Mouse (Mus musculus): ENCODE results near the gene Zfp277. TPM values are rescaled to one million over a fixed set of nuclear protein-coding genes. Genes with fewer than 3 reads are reported as not detected.

Gene Zfp277
- polyA plus RNA-seq, 1 experiment from 2014 or later, result 29.3 TPM

DNA sequence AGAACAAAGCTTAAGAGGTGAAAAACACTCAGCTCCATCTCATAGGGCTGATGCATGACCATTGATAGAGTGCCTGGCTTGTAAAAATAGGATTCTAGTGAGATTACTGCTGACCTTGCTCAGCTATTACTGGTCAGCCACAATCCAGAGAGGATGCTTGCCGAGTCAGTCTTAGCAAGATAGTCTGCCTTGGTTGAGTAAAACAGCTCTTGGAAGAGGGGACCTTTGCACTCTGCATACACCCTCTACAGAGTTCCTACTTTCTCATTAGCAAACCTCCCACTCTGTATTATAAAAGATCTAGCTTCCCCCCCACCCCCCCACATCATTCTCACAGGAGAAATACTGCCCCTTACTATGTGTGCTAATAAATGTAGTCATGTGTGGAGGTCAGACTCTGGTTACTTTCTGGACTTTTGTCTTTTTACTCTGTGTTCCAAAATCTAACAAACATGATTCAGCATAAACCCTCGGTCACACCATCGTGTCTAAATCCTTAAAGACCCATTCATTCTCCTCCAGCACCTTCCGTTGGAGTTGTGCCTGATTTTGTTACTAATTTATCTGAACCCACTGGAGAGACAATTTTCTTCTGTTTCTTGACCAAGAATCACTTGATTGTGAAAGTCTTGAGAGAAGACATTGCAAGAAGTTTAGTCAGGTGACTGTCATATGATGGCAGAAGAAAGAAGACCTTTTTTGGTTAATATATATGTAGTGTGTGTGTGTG is 164.9 kb downstream of the Zfp277 start:
- Histone ChIP-seq H3K27me3 (replicated peaks; ENCODE audit: control insufficient read depth, insufficient read depth, low read length) (no peaks in the 10 kb centered on the region), H3K4me3 (ENCODE audit: low read length) (no peak overlapping the region), H3K9me3 (ENCODE audit: control insufficient read depth, low read length) (no peaks in the 10 kb centered on the region), H3K4me2 (ENCODE audit: low read depth, low read length) (no peak overlapping the region), H3K4me1 (ENCODE audit: control insufficient read depth, insufficient read depth, low read length) (no peaks in the 10 kb centered on the region), H3K27ac (ENCODE audit: low read length) (no peak overlapping the region), H3K9ac (ENCODE audit: low read depth, low read length) (no peak overlapping the region), H3K36me3 (ENCODE audit: control insufficient read depth, insufficient read depth, low read length) (no peaks in the 10 kb centered on the region)
- WGBS, result 87% methylated on average over 4 of the region's 4 CpGs
- no peak for ATAC-seq

DNA sequence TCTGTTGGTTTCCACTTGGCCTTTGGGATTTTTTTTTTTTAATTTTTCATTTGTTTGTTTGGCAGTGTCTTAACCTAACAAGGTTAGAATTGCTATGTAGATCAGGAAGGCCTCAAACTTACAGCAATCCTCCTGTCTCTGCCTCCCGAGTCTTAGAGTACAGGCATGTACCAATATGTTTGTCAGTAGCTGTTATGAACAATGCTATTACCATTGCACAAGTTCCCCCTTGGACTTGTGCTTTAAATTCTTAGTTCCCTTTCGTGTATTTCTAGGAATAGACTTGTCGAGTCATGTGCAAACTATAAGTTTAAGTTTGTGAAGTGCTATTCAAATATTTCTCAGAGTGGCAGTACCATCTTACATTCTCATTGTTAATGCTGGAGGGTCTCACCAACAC is 168.1 kb downstream of the Zfp277 start:
- 86% methylated on average over 3 of the region's 3 CpGs for WGBS
- Histone ChIP-seq H3K4me3 (ENCODE audit: low read length) (no peak overlapping the region), H3K4me1 (ENCODE audit: control insufficient read depth, insufficient read depth, low read length) (no peaks in the 10 kb centered on the region)

DNA sequence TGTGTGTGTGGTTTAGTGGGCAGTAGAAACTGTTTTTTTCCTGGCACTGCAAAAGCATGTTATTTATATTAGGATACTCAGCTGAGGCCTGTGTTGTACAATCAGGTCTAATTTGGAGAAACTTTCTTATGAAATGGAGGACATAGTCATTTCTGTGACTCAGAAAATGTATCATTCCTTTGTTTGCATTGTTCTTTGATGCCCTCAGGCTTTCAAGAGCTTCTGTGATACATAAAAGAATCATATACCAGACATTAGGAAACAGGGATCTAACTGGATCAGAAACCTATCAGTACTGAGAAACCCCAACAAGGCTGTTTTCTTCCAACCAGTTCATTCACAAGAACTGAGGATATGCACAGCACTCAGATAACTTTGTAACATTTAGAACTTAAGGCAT is 170.8 kb downstream of the Zfp277 start:
- H3K27ac ChIP-seq (ENCODE audit: low read length), result no peak overlapping the region
- H3K4me3 ChIP-seq (ENCODE audit: low read length), result no peak overlapping the region
- H3K36me3 ChIP-seq (ENCODE audit: control insufficient read depth, insufficient read depth, low read length), result no peaks in the 10 kb centered on the region
- H3K4me2 ChIP-seq (ENCODE audit: low read depth, low read length), result no peak overlapping the region
- no peaks in the 10 kb centered on the region for H3K9me3 ChIP-seq (ENCODE audit: control insufficient read depth, low read length)
- H3K4me1 ChIP-seq (ENCODE audit: control insufficient read depth, insufficient read depth, low read length), result no peaks in the 10 kb centered on the region
- no peak overlapping the region for H3K9ac ChIP-seq (ENCODE audit: low read depth, low read length)
- H3K27me3 ChIP-seq (replicated peaks; ENCODE audit: control insufficient read depth, insufficient read depth, low read length), result no peaks in the 10 kb centered on the region
- ATAC-seq, result no peak

More for the DNA sequence above, 168.1 kb downstream of the Zfp277 start:
- H3K4me2 ChIP-seq (ENCODE audit: low read depth, low read length), result no peak overlapping the region
- ATAC-seq, result no peak
- H3K36me3 ChIP-seq (ENCODE audit: control insufficient read depth, insufficient read depth, low read length), result no peaks in the 10 kb centered on the region
- no peaks in the 10 kb centered on the region for H3K9me3 ChIP-seq (ENCODE audit: control insufficient read depth, low read length)
- no peaks in the 10 kb centered on the region for H3K27me3 ChIP-seq (replicated peaks; ENCODE audit: control insufficient read depth, insufficient read depth, low read length)
- H3K27ac ChIP-seq (ENCODE audit: low read length), result no peak overlapping the region
- no peak overlapping the region for H3K9ac ChIP-seq (ENCODE audit: low read depth, low read length)

DNA sequence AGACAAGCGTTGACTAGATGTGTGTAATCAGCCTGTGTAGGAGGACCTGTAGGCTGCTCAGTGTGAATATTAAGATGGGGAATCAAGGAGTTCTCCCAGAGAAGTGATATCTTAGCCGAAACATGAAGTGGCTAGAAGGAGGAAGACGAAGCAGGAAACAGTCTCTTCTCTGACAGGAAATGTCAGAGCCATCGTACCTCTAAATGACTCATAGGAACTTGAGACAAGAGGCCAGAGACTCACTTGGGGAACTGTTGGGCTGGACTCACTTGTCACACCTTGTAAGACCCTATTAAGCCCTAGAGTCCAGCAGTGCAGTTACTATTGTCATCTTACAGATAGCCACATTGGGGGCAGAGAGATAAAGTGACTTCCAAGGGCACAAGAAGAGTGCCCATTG is 172.4 kb downstream of the Zfp277 start:
- Histone ChIP-seq H3K4me3 (ENCODE audit: low read length) (no peak overlapping the region), H3K27ac (ENCODE audit: low read length) (no peak overlapping the region), H3K9ac (ENCODE audit: low read depth, low read length) (no peak overlapping the region), H3K36me3 (ENCODE audit: control insufficient read depth, insufficient read depth, low read length) (no peaks in the 10 kb centered on the region), H3K27me3 (replicated peaks; ENCODE audit: control insufficient read depth, insufficient read depth, low read length) (no peaks in the 10 kb centered on the region), H3K4me1 (ENCODE audit: control insufficient read depth, insufficient read depth, low read length) (no peaks in the 10 kb centered on the region), H3K4me2 (ENCODE audit: low read depth, low read length) (no peak overlapping the region), H3K9me3 (ENCODE audit: control insufficient read depth, low read length) (no peaks in the 10 kb centered on the region)
- ATAC-seq, result no peak
- 90% methylated on average over 4 of the region's 4 CpGs for WGBS

DNA sequence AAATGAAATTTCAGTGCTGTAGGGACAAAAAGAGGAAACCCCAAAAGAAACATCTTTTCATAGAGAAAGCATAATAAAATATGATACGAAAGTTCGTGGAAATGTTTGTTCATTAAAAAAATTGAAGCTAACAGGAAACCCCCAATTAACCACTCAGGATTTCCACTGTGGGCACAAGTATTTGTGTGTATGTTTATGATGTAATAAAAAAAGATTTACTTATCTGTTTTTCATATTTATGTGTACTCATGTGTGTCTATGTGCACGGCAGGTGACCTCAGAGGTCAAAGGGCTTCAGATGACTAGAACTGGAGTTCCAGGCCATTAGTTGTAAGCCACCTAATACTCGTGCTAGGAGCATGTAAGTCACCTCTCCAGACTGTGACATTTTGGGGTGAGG is 173.0 kb downstream of the Zfp277 start:
- 76% methylated on average over 4 of the region's 4 CpGs for WGBS
- no peak for ATAC-seq
- Histone ChIP-seq H3K4me1 (ENCODE audit: control insufficient read depth, insufficient read depth, low read length) (no peaks in the 10 kb centered on the region), H3K27ac (ENCODE audit: low read length) (no peak overlapping the region), H3K9ac (ENCODE audit: low read depth, low read length) (no peak overlapping the region), H3K4me2 (ENCODE audit: low read depth, low read length) (no peak overlapping the region), H3K36me3 (ENCODE audit: control insufficient read depth, insufficient read depth, low read length) (no peaks in the 10 kb centered on the region), H3K4me3 (ENCODE audit: low read length) (no peak overlapping the region), H3K27me3 (replicated peaks; ENCODE audit: control insufficient read depth, insufficient read depth, low read length) (no peaks in the 10 kb centered on the region), H3K9me3 (ENCODE audit: control insufficient read depth, low read length) (no peaks in the 10 kb centered on the region)

DNA sequence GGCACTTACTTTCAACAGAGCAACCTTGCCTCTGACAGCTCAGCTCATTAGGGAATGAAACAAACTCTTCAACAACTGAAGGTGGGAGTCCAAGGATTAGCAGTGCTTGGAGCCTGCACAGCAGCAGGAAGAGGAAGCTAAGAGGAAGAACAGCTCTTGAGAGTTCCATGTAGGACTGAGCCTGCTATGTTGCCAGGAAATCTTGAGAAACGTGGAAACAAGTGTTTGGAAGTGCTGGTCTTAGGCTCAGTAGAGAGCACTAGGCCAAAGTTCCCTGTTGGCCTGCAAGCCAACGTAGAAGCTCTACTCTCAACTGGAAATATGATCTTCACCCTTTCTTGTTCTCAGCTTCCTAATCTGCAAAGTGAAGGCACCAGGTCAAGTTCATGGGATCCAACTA is 177.4 kb downstream of the Zfp277 start:
- H3K36me3 ChIP-seq (ENCODE audit: control insufficient read depth, insufficient read depth, low read length), result no peaks in the 10 kb centered on the region
- no peak for ATAC-seq
- H3K27ac ChIP-seq (ENCODE audit: low read length), result no peak overlapping the region
- no peak overlapping the region for H3K4me2 ChIP-seq (ENCODE audit: low read depth, low read length)
- no peaks in the 10 kb centered on the region for H3K4me1 ChIP-seq (ENCODE audit: control insufficient read depth, insufficient read depth, low read length)
- H3K4me3 ChIP-seq (ENCODE audit: low read length), result no peak overlapping the region
- H3K9ac ChIP-seq (ENCODE audit: low read depth, low read length), result no peak overlapping the region
- 70% methylated on average over 2 of the region's 2 CpGs for WGBS
- no peaks in the 10 kb centered on the region for H3K27me3 ChIP-seq (replicated peaks; ENCODE audit: control insufficient read depth, insufficient read depth, low read length)
- H3K9me3 ChIP-seq (ENCODE audit: control insufficient read depth, low read length), result no peaks in the 10 kb centered on the region

Other genes starting within 250 kb of the Zfp277 start
- gene Lsmem1, start 246.4 kb downstream of the Zfp277 start, polyA plus RNA-seq (2015; fragmentation: Nextera tagmentation; extraction: Ambion mirVana), result not detected in 2 replicates
- 80.1 and 86.9 TPM in 2 replicates for gene Ifrd1, start 197.4 kb downstream of the Zfp277 start, polyA plus RNA-seq (2015; fragmentation: Nextera tagmentation; extraction: Ambion mirVana)
- 3.4 and 4.2 TPM in 2 replicates for gene Dock4, start 50 bp upstream of the Zfp277 start, polyA plus RNA-seq (2015; fragmentation: Nextera tagmentation; extraction: Ambion mirVana)

Measured in intestine, embryonic 16.5 days (tissue).